ENCODE assay signal across 10 mouse cellular contexts in the genomic region with DNA sequence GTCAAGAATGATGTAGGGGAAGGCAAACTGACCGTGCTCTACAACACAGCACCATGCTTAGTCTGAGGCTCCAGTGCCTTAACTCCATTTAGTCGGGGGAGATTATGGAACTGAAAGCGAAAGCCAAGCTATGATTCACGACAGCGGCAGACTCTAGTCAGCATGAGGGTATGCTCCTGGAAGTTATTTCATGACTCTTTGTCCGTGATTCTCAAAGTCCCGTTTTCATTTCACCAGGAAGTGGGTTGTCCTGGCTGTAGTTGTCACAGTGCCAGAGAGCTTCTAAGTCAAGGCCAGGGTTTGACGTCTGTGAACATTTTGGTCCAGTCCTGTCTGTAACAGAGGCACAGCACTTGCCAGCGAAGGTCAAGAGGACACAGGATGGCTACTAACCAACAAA. TPM values are rescaled to one million over a fixed set of nuclear protein-coding genes. Genes with fewer than 3 reads are reported as not detected.
A peak's percentile ranks its signal among the peaks of the same experiment; 100 is the strongest.
DNase-seq lines count a peak whose midpoint lies in the region; ATAC-seq lines count a peak whose summit lies in the region.
"Had no signal": no experiment of that assay in that cellular context is flagged by ENCODE, and none has a peak within 500 bp of the region (broad histone marks: within the 10 kb centered on the region; RNA-seq: fewer than 3 reads in every experiment).

No protein-coding gene starts in this region.

- peak; percentile 59 for ATAC-seq in activated CD4-positive, CD25-positive, alpha-beta regulatory T cell, adult 4 months
- ATAC-seq in inflammation-experienced regulatory T-cells, adult 6 months, result peak; percentile 69
- no peak for ATAC-seq in cerebellum, adult (ENCODE audit: insufficient number of reproducible peaks, low FRiP score, low TSS enrichment)
- ATAC-seq: forebrain, postnatal 0 days; Patski had no signal

- DNase-seq in kidney, adult 9 months, result peak; percentile 44
- no peak for DNase-seq in kidney, postnatal 10 days
- DNase-seq in naive thymus-derived CD4-positive, alpha-beta T cell, adult 2 months (ENCODE audit: low read depth), result peak; percentile 66
- DNase-seq in layer of hippocampus, adult 9-10 months (ENCODE audit: low spot score), result no peak
- DNase-seq: cerebellum, adult 9-11 months; forebrain, postnatal 0 days had no signal

RNA-seq across cellular contexts. Expression of gene Hk3, which starts 1.5 kb away (rescaled TPM):
- under 1 TPM; 0.41 to 0.68 TPM for polyA plus RNA-seq in activated CD4-positive, CD25-positive, alpha-beta regulatory T cell, adult 4 months (2017; shearing (Covaris generic))
- 1 to 10 TPM in 2 of 3 experiments, under 1 TPM in 1; 0.56 to 2.0 (median 1.1) TPM for polyA plus RNA-seq in inflammation-experienced regulatory T-cells, adult 6 months (2017; shearing (Covaris generic))
- polyA plus RNA-seq: Patski had no signal

Comparison
In these comparisons a context has a peak if more than half of its experiments do, and no peak if none do; other contexts are left out.
1. DNase-seq: peak in kidney, adult 9 months (single experiment) and naive thymus-derived CD4-positive, alpha-beta T cell, adult 2 months (single experiment); none in kidney, postnatal 10 days (single experiment) and layer of hippocampus, adult 9-10 months (single experiment).